ENCODE assay signal across 9 mouse cellular contexts in the genomic region with DNA sequence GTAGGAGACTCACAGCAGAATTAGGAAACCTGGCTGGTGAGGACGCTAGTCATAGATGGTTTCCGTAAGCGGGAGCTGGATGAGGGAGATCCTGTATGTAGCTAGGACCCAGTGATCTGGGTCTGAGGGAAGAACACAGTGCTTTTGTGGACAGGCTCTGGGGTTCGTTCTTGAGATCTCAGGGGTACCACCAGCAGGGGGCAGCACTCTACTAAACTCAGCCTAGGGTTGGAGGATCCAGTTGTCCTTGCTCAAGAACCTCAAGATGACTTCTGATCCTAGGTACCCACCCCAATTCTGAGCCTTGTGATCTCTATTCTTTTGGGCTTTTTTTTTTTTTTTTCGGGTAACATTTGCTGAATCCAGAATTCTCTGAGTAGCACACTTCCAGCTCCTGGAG.
DNase-seq lines count a peak whose midpoint lies in the region; ATAC-seq and TF ChIP-seq lines count a peak whose summit lies in the region.
"Had no signal": no experiment of that assay in that cellular context is flagged by ENCODE, and none has a peak within 500 bp of the region (broad histone marks: within the 10 kb centered on the region; RNA-seq: fewer than 3 reads in every experiment).

No protein-coding gene starts in this region.

- H3K4me3 ChIP-seq in intestine, embryonic 14.5 days (ENCODE audit: low read depth, low read length) = no peak overlapping the region
- no peak overlapping the region for H3K4me3 ChIP-seq in intestine, embryonic 15.5 days (replicated peaks)
- no peak overlapping the region for H3K4me3 ChIP-seq in ES-E14 (ENCODE audit: insufficient read depth in 1 of 2, low read depth in 1 of 2, low read length in 2 of 2, poor library complexity in 1 of 2, severe bottlenecking in 1 of 2)
- H3K4me3 ChIP-seq: stomach, embryonic 15.5 days had no signal

- peak; percentile 70 for DNase-seq in intestine, embryonic 14.5 days (ENCODE audit: low spot score)
- DNase-seq in ES-E14 (ENCODE audit: low read depth, low spot score) = peak; percentile 44
- peak; percentile 15 for DNase-seq in cerebellum, adult 11 months
- DNase-seq in left cerebral cortex, adult 11 months (ENCODE audit: low spot score) = peak; percentile 26
- DNase-seq in retina, embryonic 14.5 days (ENCODE audit: low spot score) = peak; percentile 49
- peak; percentile 38 for DNase-seq in urinary bladder, postnatal 25 days (ENCODE audit: low spot score)

- H3K4me2 ChIP-seq in intestine, embryonic 14.5 days (ENCODE audit: low read length) = no peak overlapping the region
- H3K4me2 ChIP-seq in intestine, embryonic 15.5 days (replicated peaks) = no peak overlapping the region
- H3K4me2 ChIP-seq: stomach, embryonic 15.5 days had no signal

- no peak overlapping the region for H3K9ac ChIP-seq in intestine, embryonic 14.5 days (ENCODE audit: low read length)
- no peak overlapping the region for H3K9ac ChIP-seq in intestine, embryonic 15.5 days
- H3K9ac ChIP-seq in ES-E14 (ENCODE audit: insufficient read depth, low read depth, low read length, poor library complexity, severe bottlenecking) = no peak overlapping the region
- H3K9ac ChIP-seq: stomach, embryonic 15.5 days had no signal

- H3K4me1 ChIP-seq in intestine, embryonic 14.5 days (replicated peaks; ENCODE audit: control insufficient read depth, insufficient read depth, low read length) = no peaks in the 10 kb centered on the region; the same call in 1 of the 2 replicates
- H3K4me1 ChIP-seq in intestine, embryonic 15.5 days (replicated peaks) = no peaks in the 10 kb centered on the region
- H3K4me1 ChIP-seq in ES-E14 (ENCODE audit: control insufficient read depth in 2 of 2, insufficient read depth in 2 of 2, low read length in 2 of 2, poor library complexity in 1 of 2) = no peaks in the 10 kb centered on the region
- H3K4me1 ChIP-seq: stomach, embryonic 15.5 days had no signal

- no peaks in the 10 kb centered on the region for H3K36me3 ChIP-seq in intestine, embryonic 14.5 days (ENCODE audit: control insufficient read depth, insufficient read depth, low read length)
- no peaks in the 10 kb centered on the region for H3K36me3 ChIP-seq in intestine, embryonic 15.5 days
- H3K36me3 ChIP-seq in ES-E14 (ENCODE audit: control insufficient read depth, insufficient read depth, low read length, poor library complexity, severe bottlenecking) = no peaks in the 10 kb centered on the region
- H3K36me3 ChIP-seq: stomach, embryonic 15.5 days had no signal

- WGBS in intestine, embryonic 14.5 days = 83% methylated on average over 5 of the region's 5 CpGs
- WGBS in intestine, embryonic 15.5 days = 70% methylated on average over 5 of the region's 5 CpGs

- H3K27ac ChIP-seq in intestine, embryonic 14.5 days (ENCODE audit: low read depth) = no peak overlapping the region
- H3K27ac ChIP-seq in intestine, embryonic 15.5 days = no peak overlapping the region
- no peak overlapping the region for H3K27ac ChIP-seq in ES-E14 (ENCODE audit: insufficient read depth, low read depth, low read length, poor library complexity, severe bottlenecking)
- H3K27ac ChIP-seq: stomach, embryonic 15.5 days had no signal

- no peak for ATAC-seq in intestine, embryonic 14.5 days (replicated peaks; ENCODE audit: low FRiP score, low TSS enrichment, low read depth)
- ATAC-seq in intestine, embryonic 15.5 days = no peak
- peak; percentile 73 for ATAC-seq in granulocyte monocyte progenitor cell, adult 5-6 weeks (replicated peaks; ENCODE audit: poor library complexity, severe bottlenecking)

- no peaks in the 10 kb centered on the region for H3K27me3 ChIP-seq in intestine, embryonic 14.5 days (replicated peaks; ENCODE audit: control insufficient read depth, insufficient read depth, low read length)
- H3K27me3 ChIP-seq in intestine, embryonic 15.5 days (replicated peaks) = no peaks in the 10 kb centered on the region
- H3K27me3 ChIP-seq: stomach, embryonic 15.5 days had no signal

- in situ Hi-C loops in ES-E14 (cut with MboI; ENCODE audit: low sequenced_read_pairs in 2 of 2, unreplicated experiment in 2 of 2) = no loop called here

- H3K9me3 ChIP-seq in intestine, embryonic 14.5 days (ENCODE audit: control insufficient read depth, low read length) = no peaks in the 10 kb centered on the region
- no peaks in the 10 kb centered on the region for H3K9me3 ChIP-seq in intestine, embryonic 15.5 days
- no peaks in the 10 kb centered on the region for H3K9me3 ChIP-seq in ES-E14 (ENCODE audit: control insufficient read depth, insufficient read depth, low read depth, low read length)
- H3K9me3 ChIP-seq: stomach, embryonic 15.5 days had no signal

TF ChIP-seq in ES-E14, 5 proteins besides CTCF, POLR2A, EP300 and RAD21:
- TF ChIP-seq CHD2 (IDR thresholded peaks at IDR 0.05; ENCODE audit: low read depth, low read length) = no peak
- TF ChIP-seq HCFC1 (IDR thresholded peaks at IDR 0.05; ENCODE audit: borderline replicate concordance, insufficient read depth, low read length) = no peak
- no peak for TF ChIP-seq ZNF384 (IDR thresholded peaks at IDR 0.05; ENCODE audit: low read depth, low read length)
- no peak for TF ChIP-seq ZC3H11A (IDR thresholded peaks at IDR 0.05; ENCODE audit: borderline replicate concordance, low read depth, low read length)
- no peak for TF ChIP-seq MAFK (IDR thresholded peaks at IDR 0.05; ENCODE audit: insufficient read depth, low read depth, low read length)

Comparison
In these comparisons a context has a peak if more than half of its experiments do, and no peak if none do; other contexts are left out.
1. DNase-seq: peak in every context shown above with its lines; median percentile 70 in intestine, embryonic 14.5 days; 49 in retina, embryonic 14.5 days; 44 in ES-E14; 38 in urinary bladder, postnatal 25 days; 26 in left cerebral cortex, adult 11 months; 15 in cerebellum, adult 11 months.